Mouse (Mus musculus): Measurements from ENCODE around the gene Sfmbt2.

Sfmbt2 gene

DNA sequence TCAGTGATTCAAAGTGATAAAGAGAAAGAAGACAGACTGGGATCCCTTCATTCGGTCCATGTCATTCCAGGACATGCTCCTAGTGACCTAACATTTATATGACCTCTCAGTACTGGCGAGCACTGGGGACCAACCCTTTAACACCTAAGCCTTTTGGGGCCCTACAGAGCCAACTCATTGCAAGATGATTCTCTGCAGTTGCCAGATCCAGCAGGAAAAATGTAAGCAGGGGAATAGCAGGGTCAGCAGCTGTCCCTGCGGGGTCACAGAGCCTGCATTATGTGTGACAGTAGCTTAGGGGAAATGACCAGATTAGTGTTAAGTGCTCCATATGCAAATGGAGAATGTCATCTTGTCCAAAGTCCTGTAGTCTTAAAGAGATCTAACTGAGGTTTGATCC, 195.2 kb downstream of the Sfmbt2 start:
- DNase-seq (ENCODE audit: low spot score in 2 of 2): no peak

DNA sequence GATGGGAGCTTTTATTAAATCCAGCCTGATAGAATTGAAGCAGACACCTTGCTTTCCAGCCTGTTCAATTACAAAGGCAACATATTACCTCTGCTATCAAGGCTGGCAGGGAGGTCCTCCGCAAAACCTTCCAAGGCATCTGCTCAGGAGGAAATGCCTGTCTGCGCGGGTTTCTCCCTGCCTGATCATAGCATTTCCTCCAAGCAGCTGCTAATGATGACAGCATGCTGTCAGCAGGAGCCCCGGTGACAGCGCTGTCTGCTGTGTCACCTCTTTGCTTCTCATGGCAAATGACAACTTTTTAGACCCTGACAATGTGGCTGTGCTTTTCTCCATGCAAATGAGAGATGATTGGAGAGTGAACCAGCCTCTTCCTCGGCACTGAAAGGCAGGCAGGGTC, 199.1 kb downstream of the Sfmbt2 start:
- no peak for DNase-seq (ENCODE audit: low spot score in 2 of 2)

DNA sequence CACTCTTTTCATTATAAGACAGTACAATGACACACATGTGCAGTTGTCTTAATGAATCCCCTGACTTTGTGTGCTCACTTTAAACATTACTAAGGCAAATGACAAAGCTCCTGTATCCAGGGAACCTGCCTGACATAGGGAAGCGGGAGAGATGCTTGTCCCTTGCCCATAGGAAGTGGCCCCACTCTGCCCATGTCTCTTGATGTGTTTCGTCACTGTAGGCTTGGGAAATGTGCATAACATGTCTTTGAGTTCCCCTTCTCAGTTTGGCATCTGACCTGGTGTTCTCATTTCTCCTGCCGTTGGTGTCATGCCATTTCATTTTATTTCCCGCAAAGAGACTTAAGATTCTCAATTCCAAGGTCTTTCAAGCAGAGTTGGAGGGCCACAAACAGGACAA, 202.0 kb downstream of the Sfmbt2 start:
- DNase-seq (ENCODE audit: low spot score in 2 of 2): no peak

DNA sequence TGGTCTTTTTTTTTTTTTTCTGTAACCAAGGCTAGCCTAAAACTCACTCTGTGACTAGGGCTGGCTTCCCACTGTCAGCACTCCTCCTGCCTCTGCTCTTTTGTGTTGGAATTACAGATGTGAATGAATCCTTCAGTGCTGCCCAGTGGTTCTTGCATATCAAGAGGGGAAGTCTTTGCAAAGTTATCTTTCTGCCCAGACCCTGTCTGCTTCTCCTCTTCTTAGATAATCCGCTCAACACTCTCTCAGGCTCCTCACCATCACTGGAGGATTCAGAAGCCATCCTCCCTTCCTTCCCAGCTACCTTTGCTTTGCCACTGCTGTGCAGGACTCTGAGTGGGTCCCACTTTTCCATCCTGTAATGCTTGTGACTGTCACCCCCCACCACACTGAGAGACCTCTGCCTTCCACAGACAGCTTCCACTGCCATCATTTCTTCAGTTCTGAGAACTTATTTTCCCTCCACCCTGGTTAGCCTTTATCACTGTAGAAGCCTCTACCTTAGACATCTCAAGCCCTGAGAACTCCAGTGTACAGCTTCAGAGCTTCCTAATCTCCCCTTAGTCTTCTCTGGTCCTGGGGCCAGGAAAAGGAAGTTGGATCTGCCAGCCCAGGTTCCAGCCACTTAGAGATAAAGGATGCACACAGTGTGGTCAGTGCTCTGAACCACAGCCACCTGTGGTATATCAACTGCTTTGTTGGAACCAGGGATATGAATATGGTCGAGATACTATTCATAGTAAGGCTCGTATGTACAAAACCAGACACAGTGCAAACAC, 205.8 kb downstream of the Sfmbt2 start:
- no peak for DNase-seq (ENCODE audit: low spot score in 2 of 2)

DNA sequence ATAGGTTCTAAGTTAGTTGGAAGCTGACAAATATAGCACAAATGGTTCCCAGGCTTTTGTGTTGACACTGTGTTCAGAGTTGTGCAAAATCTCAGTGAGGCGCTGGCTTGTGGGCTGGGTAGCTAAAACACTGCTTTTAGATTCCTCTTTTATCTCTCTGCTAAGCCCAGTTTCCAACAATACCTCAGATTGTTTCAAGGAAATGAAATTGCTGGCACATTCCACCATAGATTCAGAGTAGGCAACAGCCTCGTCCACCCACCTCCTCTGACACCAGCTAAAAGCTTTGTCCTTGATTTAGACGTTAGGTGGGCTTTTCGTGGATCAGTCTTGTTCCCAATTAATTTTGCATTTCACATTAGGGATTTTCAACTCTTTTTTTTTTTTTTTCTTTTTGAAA, 212.4 kb downstream of the Sfmbt2 start:
- DNase-seq (ENCODE audit: low spot score in 2 of 2): no peak

DNA sequence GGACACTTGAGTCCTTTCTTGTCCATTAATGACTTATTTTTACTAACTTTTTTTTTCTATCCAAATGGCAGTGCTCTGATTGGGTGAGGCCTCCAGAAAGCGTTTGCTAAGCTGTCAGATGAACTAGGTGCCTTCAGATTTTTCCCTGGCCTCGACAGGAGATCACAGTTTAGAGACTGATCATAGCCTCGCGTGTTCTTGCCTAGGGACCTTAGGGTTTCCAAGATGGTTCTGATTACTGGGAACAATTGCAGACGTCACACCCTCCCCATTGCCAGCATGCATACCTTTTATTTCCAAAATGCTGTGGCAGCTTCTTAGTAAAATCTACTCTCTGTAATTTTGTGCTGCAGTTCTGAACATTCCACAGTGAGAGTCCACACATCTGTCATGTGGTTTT, 212.8 kb downstream of the Sfmbt2 start:
- DNase-seq (ENCODE audit: low spot score in 2 of 2): no peak

DNA sequence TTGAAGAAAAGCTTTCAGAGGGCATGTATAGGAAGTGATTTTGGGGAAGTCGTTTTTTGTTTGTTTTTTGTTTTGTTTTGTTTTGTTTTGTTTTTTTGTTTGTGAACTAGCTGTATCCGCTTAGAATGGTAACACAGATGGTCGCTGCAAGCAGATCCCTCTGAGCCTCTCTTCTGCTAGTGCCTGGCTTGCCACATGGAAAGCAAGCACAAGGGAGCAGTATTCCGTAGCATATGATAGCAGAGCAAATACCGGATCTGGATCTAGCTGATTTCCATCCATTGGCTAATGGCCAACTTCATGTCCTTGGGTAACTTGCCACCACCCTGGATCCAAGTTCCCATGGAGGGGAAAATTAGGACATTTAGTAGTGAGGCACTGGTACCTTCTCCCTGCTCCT, 221.0 kb downstream of the Sfmbt2 start:
- no peak for DNase-seq (ENCODE audit: low spot score in 2 of 2)

DNA sequence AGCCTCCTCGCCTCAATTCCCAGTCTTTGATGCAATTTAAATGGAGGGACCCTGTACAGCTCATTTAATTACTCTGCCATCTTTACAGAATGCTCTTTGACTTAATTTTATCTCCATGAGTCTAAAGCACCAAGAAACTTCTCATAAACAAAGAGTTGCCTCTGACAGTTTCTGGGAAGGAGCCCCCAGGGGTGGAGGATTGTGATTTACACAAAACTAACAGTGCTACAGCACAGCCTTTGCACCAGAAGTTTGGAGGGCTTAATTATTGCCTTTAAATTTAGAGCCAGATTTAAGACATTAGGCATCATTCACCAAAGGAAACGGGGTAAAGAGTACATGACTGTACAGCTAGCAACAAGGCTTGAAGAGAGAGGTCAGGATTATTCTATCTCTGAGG, 245.2 kb downstream of the Sfmbt2 start:
- DNase-seq (ENCODE audit: low spot score in 2 of 2): no peak

All from spleen, postnatal 14 days (tissue).